Mouse (Mus musculus) CH12.LX (cell line): ENCODE measurements at regions not wholly inside any gene's neighbourhood (a gene's known extent, or its start where the extent isn't known, plus 50 kb on each side); places are given as distances from the start of the nearest gene placed in this dataset.

Experiments used
- CTCF ChIP-seq, 2 experiments: IDR thresholded peaks in 1 of 2; conservative IDR thresholded peaks in 1 of 2; 2 replicates each; pipeline ENCODE4 v1.5.1; 2011 to 2012; ENCODE audit warnings: low read depth in 2 of 2, low read length in 2 of 2, improper control_type of control experiment in 1 of 2, inconsistent platforms in 1 of 2, mild to moderate bottlenecking in 1 of 2, moderate library complexity in 1 of 2
- E2F4 ChIP-seq: IDR thresholded peaks from 2 replicates; pipeline ENCODE4 v1.6.1; 2011; ENCODE audit warnings: low read depth, low read length, improper control_type of control experiment; ENCODE audit not compliant: insufficient replicate concordance
- MAFK ChIP-seq: IDR thresholded peaks from 2 replicates; pipeline ENCODE4 v1.6.1; 2011; ENCODE audit warnings: low read length, improper control_type of control experiment; ENCODE audit not compliant: insufficient replicate concordance
- TBP ChIP-seq: conservative IDR thresholded peaks from 2 replicates; pipeline ENCODE4 v1.6.1; 2011; ENCODE audit warnings: low read depth, low read length, improper control_type of control experiment
- ZKSCAN1 ChIP-seq: IDR thresholded peaks from 2 replicates; pipeline ENCODE4 v1.6.1; 2012; ENCODE audit warnings: low read depth, inconsistent platforms, low read length, improper control_type of control experiment, borderline replicate concordance

- TF ChIP-seq E2F4 (no peak), ZKSCAN1 (no peak), CTCF (conservative IDR thresholded peaks at IDR 0.05 in 1 of 2, IDR thresholded peaks at IDR 0.05 in 1 of 2; ENCODE audit: low read depth in 2 of 2, low read length in 2 of 2) (no peak), TBP (no peak), MAFK (no peak)
Observed at GRCm38 (mm10) chr2:117446876-117447275, 104.1 kb upstream of the Rasgrp1 start.
